Mouse (Mus musculus): ENCODE results near the gene 4930402H24Rik. TPM values are rescaled to one million over a fixed set of nuclear protein-coding genes. Genes with fewer than 3 reads are reported as not detected.

The 4930402H24Rik gene
- total and polyA plus RNA-seq, 2 experiments from 2014 or later, result 49.2 to 97.9 TPM

- no peak overlapping the region for H3K27ac ChIP-seq (ENCODE audit: low read depth, low read length)
- ATAC-seq (peak; percentile 48), DNase-seq (peak; percentile 43)
- H3K9me3 ChIP-seq (ENCODE audit: low read length), result no peaks in the 10 kb centered on the region
- peaks cover 12% of the 10 kb centered on the region; the same call in 1 of the 2 replicates for H3K27me3 ChIP-seq (ENCODE audit: insufficient read depth, low read length)
- H3K9ac ChIP-seq, result no peak overlapping the region
- H3K36me3 ChIP-seq (ENCODE audit: insufficient read depth), result no peaks in the 10 kb centered on the region
- peak overlapping the region; percentile 100 for H3K4me2 ChIP-seq (ENCODE audit: low read depth)
- peak overlapping the region; percentile 46 for H3K4me3 ChIP-seq (ENCODE audit: low read depth, low read length)
- WGBS, result 2% methylated on average over 14 of the region's 14 CpGs
- TF ChIP-seq CTCF (IDR thresholded peaks at IDR 0.05; ENCODE audit: low read depth), result no peak
- H3K4me1 ChIP-seq (ENCODE audit: insufficient read depth), result peaks cover 8% of the 10 kb centered on the region; the same call in 1 of the 2 replicates
Observed at GRCm38 (mm10) chr2:130697821-130698266, 208.4 kb downstream of the 4930402H24Rik start.

- Histone ChIP-seq H3K4me3 (ENCODE audit: low read depth, low read length) (peak within 1 kb of the TSS; percentile 46), H3K4me2 (ENCODE audit: low read depth) (peak within 1 kb of the TSS; percentile 100), H3K9me3 (ENCODE audit: low read length) (no peaks in the 10 kb centered on the region), H3K36me3 (ENCODE audit: insufficient read depth) (no peaks in the 10 kb centered on the region), H3K4me1 (ENCODE audit: insufficient read depth) (peaks cover 8% of the 10 kb centered on the region; the same call in 1 of the 2 replicates), H3K27ac (ENCODE audit: low read depth, low read length) (no peak within 1 kb of the TSS), H3K27me3 (ENCODE audit: insufficient read depth, low read length) (peaks cover 12% of the 10 kb centered on the region; the same call in 1 of the 2 replicates), H3K9ac (peak within 1 kb of the TSS; percentile 53)
- 2% methylated on average over 61 of the region's 65 CpGs for WGBS
- no peak for TF ChIP-seq CTCF (IDR thresholded peaks at IDR 0.05; ENCODE audit: low read depth)
- ATAC-seq, result peak; percentile 58
- peak; percentile 24 for DNase-seq
Observed at GRCm38 (mm10) chr2:130697153-130697810, 208.9 kb downstream of the 4930402H24Rik start, which contains the start of gene Slc4a11. Slc4a11 (minus strand) TSS chr2:130697519.

- Histone ChIP-seq H3K27me3 (ENCODE audit: insufficient read depth, low read length) (peaks cover 12% of the 10 kb centered on the region; the same call in 1 of the 2 replicates), H3K9ac (peak overlapping the region; percentile 53), H3K4me3 (ENCODE audit: low read depth, low read length) (peak overlapping the region; percentile 46), H3K4me2 (ENCODE audit: low read depth) (peak overlapping the region; percentile 100), H3K36me3 (ENCODE audit: insufficient read depth) (no peaks in the 10 kb centered on the region), H3K4me1 (ENCODE audit: insufficient read depth) (peaks cover 8% of the 10 kb centered on the region; the same call in 1 of the 2 replicates), H3K27ac (ENCODE audit: low read depth, low read length) (no peak overlapping the region), H3K9me3 (ENCODE audit: low read length) (no peaks in the 10 kb centered on the region)
- WGBS, result 2% methylated on average over 31 of the region's 31 CpGs
- no peak for DNase-seq
- ATAC-seq, result peak; percentile 25
- TF ChIP-seq CTCF (IDR thresholded peaks at IDR 0.05; ENCODE audit: low read depth), result no peak
Observed at GRCm38 (mm10) chr2:130696700-130697152, 209.5 kb downstream of the 4930402H24Rik start.

- no peak for TF ChIP-seq CTCF (IDR thresholded peaks at IDR 0.05; ENCODE audit: low read depth)
- Histone ChIP-seq H3K27ac (ENCODE audit: low read depth, low read length) (no peak overlapping the region), H3K4me3 (ENCODE audit: low read depth, low read length) (no peak overlapping the region), H3K36me3 (ENCODE audit: insufficient read depth) (no peaks in the 10 kb centered on the region), H3K9me3 (ENCODE audit: low read length) (no peaks in the 10 kb centered on the region), H3K27me3 (ENCODE audit: insufficient read depth, low read length) (peaks cover 12% of the 10 kb centered on the region; the same call in 1 of the 2 replicates), H3K4me2 (ENCODE audit: low read depth) (no peak overlapping the region), H3K9ac (no peak overlapping the region), H3K4me1 (ENCODE audit: insufficient read depth) (peaks cover 8% of the 10 kb centered on the region; the same call in 1 of the 2 replicates)
- WGBS, result 52% methylated on average over 3 of the region's 3 CpGs
- no peak for ATAC-seq
- no peak for DNase-seq
Observed at GRCm38 (mm10) chr2:130693563-130693962, 212.6 kb downstream of the 4930402H24Rik start.

GRCm38 (mm10) chr2:130689011-130689410 is 217.2 kb downstream of the 4930402H24Rik start:
- H3K27me3 ChIP-seq (ENCODE audit: insufficient read depth, low read length), result no peaks in the 10 kb centered on the region
- H3K27ac ChIP-seq (ENCODE audit: low read depth, low read length), result no peak overlapping the region
- TF ChIP-seq CTCF (IDR thresholded peaks at IDR 0.05; ENCODE audit: low read depth), result no peak
- ATAC-seq (no peak), DNase-seq (no peak)
- no peak overlapping the region for H3K9ac ChIP-seq
- H3K4me2 ChIP-seq (ENCODE audit: low read depth), result no peak overlapping the region
- no peaks in the 10 kb centered on the region for H3K4me1 ChIP-seq (ENCODE audit: insufficient read depth)
- H3K4me3 ChIP-seq (ENCODE audit: low read depth, low read length), result no peak overlapping the region
- H3K9me3 ChIP-seq (ENCODE audit: low read length), result no peaks in the 10 kb centered on the region
- WGBS, result 88% methylated on average over 2 of the region's 2 CpGs
- peaks cover 8% of the 10 kb centered on the region; the same call in 1 of the 2 replicates for H3K36me3 ChIP-seq (ENCODE audit: insufficient read depth)

- Histone ChIP-seq H3K36me3 (ENCODE audit: insufficient read depth) (peaks cover 37% of the 10 kb centered on the region), H3K27ac (ENCODE audit: low read depth, low read length) (no peak overlapping the region), H3K4me2 (ENCODE audit: low read depth) (no peak overlapping the region), H3K9ac (no peak overlapping the region), H3K4me3 (ENCODE audit: low read depth, low read length) (no peak overlapping the region), H3K27me3 (ENCODE audit: insufficient read depth, low read length) (no peaks in the 10 kb centered on the region), H3K9me3 (ENCODE audit: low read length) (no peaks in the 10 kb centered on the region), H3K4me1 (ENCODE audit: insufficient read depth) (no peaks in the 10 kb centered on the region)
- no peak for TF ChIP-seq CTCF (IDR thresholded peaks at IDR 0.05; ENCODE audit: low read depth)
- 87% methylated on average over 9 of the region's 9 CpGs for WGBS
- DNase-seq (no peak), ATAC-seq (no peak)
Observed at GRCm38 (mm10) chr2:130685426-130685825, 220.8 kb downstream of the 4930402H24Rik start.

- 83% methylated on average over 3 of the region's 3 CpGs for whole genome bisulfite sequencing
- Histone ChIP-seq H3K9me3 (ENCODE audit: low read length) (no peaks in the 10 kb centered on the region), H3K4me1 (ENCODE audit: insufficient read depth) (no peaks in the 10 kb centered on the region), H3K27ac (ENCODE audit: low read depth, low read length) (no peak overlapping the region), H3K4me2 (ENCODE audit: low read depth) (no peak overlapping the region), H3K27me3 (ENCODE audit: insufficient read depth, low read length) (no peaks in the 10 kb centered on the region), H3K4me3 (ENCODE audit: low read depth, low read length) (no peak overlapping the region), H3K9ac (no peak overlapping the region), H3K36me3 (ENCODE audit: insufficient read depth) (peaks cover 76% of the 10 kb centered on the region)
- DNase-seq, result no peak
- no peak for ATAC-seq
- no peak for TF ChIP-seq CTCF (IDR thresholded peaks at IDR 0.05; ENCODE audit: low read depth)
Observed at GRCm38 (mm10) chr2:130681531-130681930, 224.7 kb downstream of the 4930402H24Rik start.
